Comparison of ENCODE assay signal across 9 mouse cellular contexts in genomic region chr5:138228026-138228425, GRCm38 (mm10). TPM values are rescaled to one million over a fixed set of nuclear protein-coding genes. Genes with fewer than 3 reads are reported as not detected.
DNase-seq lines count a peak whose midpoint lies in the region; ATAC-seq and TF ChIP-seq lines count a peak whose summit lies in the region.
"Had no signal": no experiment of that assay in that cellular context is flagged by ENCODE, and none has a peak within 500 bp of the region (broad histone marks: within the 10 kb centered on the region; RNA-seq: fewer than 3 reads in every experiment).

No protein-coding gene starts in this region.

- no peak overlapping the region for H3K9ac ChIP-seq in heart, postnatal 0 days (replicated peaks; ENCODE audit: low read depth, low read length)

- ATAC-seq in heart, postnatal 0 days (ENCODE audit: insufficient read depth, low read depth), result no peak

- H3K27ac ChIP-seq in heart, postnatal 0 days (ENCODE audit: low read depth), result no peak overlapping the region
- H3K27ac ChIP-seq in thymus, adult 2 months (ENCODE audit: control insufficient read depth, insufficient read depth, low read length), result no peak overlapping the region

- DNase-seq in heart, postnatal 0 days (ENCODE audit: low spot score), result no peak
- no peak for DNase-seq in heart, adult 8-10 months (ENCODE audit: low spot score)
- DNase-seq in thymus, adult 2 months, result peak; percentile 61
- DNase-seq in thymus, adult 18-20 months, result no peak
- DNase-seq in embryo, embryonic 11 days, result peak; percentile 10
- DNase-seq in right cerebral cortex, postnatal 14 days, result peak; percentile 38
- no peak for DNase-seq in frontal cortex, postnatal 10 days (ENCODE audit: low spot score in 2 of 2)
- no peak for DNase-seq in ovary, postnatal 36 days (ENCODE audit: low spot score)

- H3K4me1 ChIP-seq in heart, postnatal 0 days (ENCODE audit: control insufficient read depth, insufficient read depth), result no peaks in the 10 kb centered on the region
- H3K4me1 ChIP-seq in thymus, adult 2 months (replicated peaks; ENCODE audit: control insufficient read depth, insufficient read depth, low read length), result no peaks in the 10 kb centered on the region

- TF ChIP-seq POLR2A in thymus, adult 2 months (IDR thresholded peaks at IDR 0.05; ENCODE audit: control insufficient read depth, extremely low read depth, insufficient read depth, low read length, poor library complexity), result no peak

- no peak overlapping the region for H3K4me2 ChIP-seq in heart, postnatal 0 days (ENCODE audit: low read depth, low read length)

- peak; percentile 40 for TF ChIP-seq CTCF in heart, postnatal 0 days (IDR thresholded peaks at IDR 0.05; ENCODE audit: low read depth)
- TF ChIP-seq CTCF in thymus, adult 2 months (IDR thresholded peaks at IDR 0.05; ENCODE audit: borderline replicate concordance, control insufficient read depth, extremely low read depth, insufficient read depth, low read length, poor library complexity), result no peak

- no peaks in the 10 kb centered on the region for H3K9me3 ChIP-seq in heart, postnatal 0 days (replicated peaks; ENCODE audit: control insufficient read depth, low read length)

- 54% methylated on average over 3 of the region's 3 CpGs for WGBS in heart, postnatal 0 days
- WGBS in thymus, adult 2 months, result 38% methylated on average over 3 of the region's 3 CpGs

- no peaks in the 10 kb centered on the region for H3K27me3 ChIP-seq in heart, postnatal 0 days (ENCODE audit: control insufficient read depth, insufficient read depth, low read length)
- no peaks in the 10 kb centered on the region for H3K27me3 ChIP-seq in thymus, adult 2 months (ENCODE audit: control insufficient read depth, insufficient read depth, low read length)

- no peaks in the 10 kb centered on the region for H3K36me3 ChIP-seq in heart, postnatal 0 days (replicated peaks; ENCODE audit: control insufficient read depth, insufficient read depth, low read length)
- H3K36me3 ChIP-seq in thymus, adult 2 months (ENCODE audit: control insufficient read depth, insufficient read depth, low read length), result no peaks in the 10 kb centered on the region

- TF ChIP-seq EP300 in heart, postnatal 0 days (IDR thresholded peaks at IDR 0.05; ENCODE audit: low read depth), result no peak

- no peak overlapping the region for H3K4me3 ChIP-seq in heart, postnatal 0 days (ENCODE audit: low read depth, low read length)
- H3K4me3 ChIP-seq in thymus, adult 2 months (ENCODE audit: control insufficient read depth, insufficient read depth, low read length), result no peak overlapping the region

RNA-seq across cellular contexts. Expression of gene Nxpe5, which starts 2.3 kb away (rescaled TPM):
- total RNA-seq in heart, postnatal 0 days (2014; rRNA removed; ENCODE audit: low replicate concordance), result 0.76 TPM in 1 of 2 replicates, not detected in the other
- 0.07 TPM in 1 of 2 replicates, not detected in the other for polyA plus RNA-seq in heart, postnatal 0 days (2015; fragmentation: Nextera tagmentation; extraction: Ambion mirVana)
- 1 to 10 TPM in 1 of 4 experiments, under 1 TPM in 3; 0.56 to 1.3 (median 0.66) TPM for total RNA-seq in heart, adult 8-10 months (2022)
- 0.73 and 0.87 TPM in 2 replicates for polyA plus RNA-seq in thymus, adult 2 months (2012; rRNA removed)
- polyA plus RNA-seq: embryonic facial prominence, embryonic 14.5 days had no signal

RNA-seq across cellular contexts. Expression of gene Lamtor4, which starts 27.3 kb away (rescaled TPM):
- total RNA-seq in heart, postnatal 0 days (2014; rRNA removed; ENCODE audit: low replicate concordance), result 60.2 and 102 TPM in 2 replicates
- 101 and 104 TPM in 2 replicates for polyA plus RNA-seq in heart, postnatal 0 days (2015; fragmentation: Nextera tagmentation; extraction: Ambion mirVana)
- total RNA-seq in heart, adult 8-10 months (2022), result 10 to 100 TPM; 54.5 to 61.7 (median 56.2) TPM
- 131 and 162 TPM in 2 replicates for polyA plus RNA-seq in thymus, adult 2 months (2012; rRNA removed)

RNA-seq across cellular contexts. Expression of gene Mblac1, which starts 33.9 kb away (rescaled TPM):
- total RNA-seq in heart, postnatal 0 days (2014; rRNA removed; ENCODE audit: low replicate concordance), result 1.4 and 6.8 TPM in 2 replicates
- 5.1 and 5.6 TPM in 2 replicates for polyA plus RNA-seq in heart, postnatal 0 days (2015; fragmentation: Nextera tagmentation; extraction: Ambion mirVana)
- total RNA-seq in heart, adult 8-10 months (2022), result 1 to 10 TPM; 1.8 to 4.3 (median 2.4) TPM
- polyA plus RNA-seq in thymus, adult 2 months (2012; rRNA removed), result 6.7 and 7.6 TPM in 2 replicates

RNA-seq across cellular contexts. Expression of gene BC037034, which starts 35.8 kb away (rescaled TPM):
- 12.0 and 13.4 TPM in 2 replicates for total RNA-seq in heart, postnatal 0 days (2014; rRNA removed; ENCODE audit: low replicate concordance)
- 0.96 and 1.1 TPM in 2 replicates for polyA plus RNA-seq in heart, postnatal 0 days (2015; fragmentation: Nextera tagmentation; extraction: Ambion mirVana)
- total RNA-seq in heart, adult 8-10 months (2022), result 1 to 10 TPM; 2.7 to 4.4 (median 3.4) TPM
- polyA plus RNA-seq in thymus, adult 2 months (2012; rRNA removed), result 142 and 146 TPM in 2 replicates

RNA-seq across cellular contexts. Expression of gene Cnpy4, which starts 40.7 kb away (rescaled TPM):
- 3.6 and 4.7 TPM in 2 replicates for total RNA-seq in heart, postnatal 0 days (2014; rRNA removed; ENCODE audit: low replicate concordance)
- 8.7 and 11.4 TPM in 2 replicates for polyA plus RNA-seq in heart, postnatal 0 days (2015; fragmentation: Nextera tagmentation; extraction: Ambion mirVana)
- total RNA-seq in heart, adult 8-10 months (2022), result 1 to 10 TPM; 4.9 to 7.0 (median 5.9) TPM
- polyA plus RNA-seq in thymus, adult 2 months (2012; rRNA removed), result 8.9 and 9.2 TPM in 2 replicates

Comparison
In these comparisons a context has a peak if more than half of its experiments do, and no peak if none do; other contexts are left out.
1. DNase-seq: peak in thymus, adult 2 months (single experiment), embryo, embryonic 11 days (single experiment) and right cerebral cortex, postnatal 14 days (single experiment); none in heart, postnatal 0 days (single experiment), heart, adult 8-10 months (single experiment), thymus, adult 18-20 months (0 of 2), frontal cortex, postnatal 10 days (0 of 2) and ovary, postnatal 36 days (single experiment).